Mouse (Mus musculus): ENCODE measurements around the gene Gm10563.
"Not testable (repeated sequence)": the region's sequence is repeated elsewhere in the genome, so short reads cannot be mapped to it uniquely, and the experiment has no call there.

Gene Gm10563

DNA sequence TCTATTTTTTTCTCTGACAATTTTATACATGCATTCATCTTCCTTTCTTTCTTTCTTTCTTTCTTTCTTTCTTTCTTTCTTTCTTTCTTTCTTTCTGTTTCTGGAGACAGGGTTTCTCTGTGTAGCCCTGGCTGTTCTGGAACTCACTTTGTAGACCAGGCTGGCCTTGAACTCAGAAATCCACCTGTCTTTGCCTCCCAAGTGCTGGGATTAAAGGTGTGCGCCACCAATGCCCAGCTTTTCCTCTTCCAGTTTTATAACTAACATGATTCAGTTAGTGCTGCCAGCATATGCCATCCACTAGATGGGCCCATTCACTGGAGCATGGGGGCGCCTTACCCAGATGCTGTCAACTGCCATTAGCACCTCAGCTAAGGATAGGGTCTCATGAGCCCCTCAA, at the start of gene Gm10563:
Gm10563 (minus strand) TSS at position 101 of the 400 bp plus-strand sequence.
- not testable (repeated sequence) for DNase-seq

DNA sequence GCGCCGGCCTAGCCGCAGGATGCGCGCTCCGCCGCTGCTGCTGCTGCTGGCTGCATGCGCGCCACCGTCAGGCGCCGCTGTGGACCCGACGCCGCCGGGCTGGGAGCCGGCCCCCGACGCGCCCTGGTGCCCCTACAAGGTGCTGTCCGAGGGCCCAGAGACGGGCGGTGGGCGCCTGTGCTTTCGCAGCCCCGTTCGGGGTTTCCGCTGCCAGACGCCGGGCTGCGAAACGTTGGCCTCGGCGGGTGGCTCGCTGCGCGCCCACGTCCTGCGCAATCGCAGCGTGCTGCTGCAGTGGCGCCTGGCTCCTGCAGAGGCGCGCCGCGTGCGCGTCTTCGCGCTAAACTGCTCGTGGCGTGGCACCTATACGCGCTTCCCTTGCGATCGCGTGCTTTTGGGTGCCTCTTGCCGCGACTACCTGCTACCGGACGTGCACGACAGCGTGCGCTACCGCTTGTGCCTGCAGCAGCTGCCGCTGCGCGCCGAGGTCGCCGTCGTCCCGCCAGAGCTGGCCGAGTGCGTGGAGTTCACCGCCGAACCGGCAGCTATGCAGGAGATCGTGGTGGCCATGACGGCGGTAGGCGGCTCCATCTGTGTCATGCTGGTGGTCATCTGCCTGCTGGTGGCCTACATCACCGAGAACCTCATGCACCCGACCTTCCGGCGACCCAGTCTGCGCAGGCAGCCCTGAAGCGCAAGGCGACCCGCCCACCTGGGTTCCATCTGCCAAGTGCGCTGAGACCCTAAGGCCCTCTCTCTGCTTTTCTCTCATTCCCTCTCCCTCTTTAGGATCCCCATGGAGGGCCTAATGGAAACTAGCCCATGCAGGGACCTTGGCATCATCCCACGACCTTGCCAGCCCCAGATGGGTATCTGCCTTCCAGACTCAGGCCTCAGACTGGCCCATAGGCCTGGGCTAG, 49.5 kb upstream of the Gm10563 start:
- peak; percentile 65 for DNase-seq

DNA sequence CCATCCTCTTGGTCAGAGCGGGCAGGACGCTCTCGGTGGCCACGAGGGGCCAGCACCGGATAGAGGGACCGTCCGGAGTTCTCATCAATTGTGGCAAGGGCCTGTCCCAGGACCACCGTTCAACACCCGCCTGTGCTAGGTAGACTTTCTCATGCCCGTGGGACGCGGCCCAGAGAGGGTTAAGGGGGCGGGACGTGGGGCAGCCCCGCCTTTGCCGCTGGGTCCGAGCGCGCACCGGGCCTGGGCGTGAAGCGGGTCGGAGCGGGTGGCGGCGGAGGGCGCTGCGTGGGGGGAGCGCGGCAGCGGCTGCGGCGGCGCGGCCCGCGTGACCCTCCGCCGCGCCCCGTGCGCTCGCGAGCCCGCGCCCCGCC, 48.9 kb upstream of the Gm10563 start, which contains the start of gene Fndc10:
Fndc10 (plus strand) TSS at position 232 of the 371 bp plus-strand sequence.
- peak; percentile 65 for DNase-seq

DNA sequence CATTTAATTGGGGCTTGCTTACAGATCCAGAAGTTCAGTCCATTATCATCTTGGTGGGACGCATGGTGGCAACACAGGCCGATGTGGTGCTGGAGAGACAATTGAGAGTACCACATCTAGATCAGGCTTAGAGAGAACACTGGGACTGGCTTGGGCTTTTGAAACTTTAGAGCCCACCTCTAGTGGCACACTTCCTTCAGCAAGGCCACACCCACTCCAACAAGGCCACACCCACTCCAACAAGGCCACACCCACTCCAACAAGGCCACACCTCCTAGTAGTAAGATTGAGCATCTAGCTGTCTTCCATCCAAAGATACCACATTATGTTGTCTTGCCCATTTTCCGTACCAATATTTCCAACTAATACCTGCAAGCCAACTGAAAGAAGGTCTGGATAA, 47.2 kb upstream of the Gm10563 start:
- no peak for DNase-seq

DNA sequence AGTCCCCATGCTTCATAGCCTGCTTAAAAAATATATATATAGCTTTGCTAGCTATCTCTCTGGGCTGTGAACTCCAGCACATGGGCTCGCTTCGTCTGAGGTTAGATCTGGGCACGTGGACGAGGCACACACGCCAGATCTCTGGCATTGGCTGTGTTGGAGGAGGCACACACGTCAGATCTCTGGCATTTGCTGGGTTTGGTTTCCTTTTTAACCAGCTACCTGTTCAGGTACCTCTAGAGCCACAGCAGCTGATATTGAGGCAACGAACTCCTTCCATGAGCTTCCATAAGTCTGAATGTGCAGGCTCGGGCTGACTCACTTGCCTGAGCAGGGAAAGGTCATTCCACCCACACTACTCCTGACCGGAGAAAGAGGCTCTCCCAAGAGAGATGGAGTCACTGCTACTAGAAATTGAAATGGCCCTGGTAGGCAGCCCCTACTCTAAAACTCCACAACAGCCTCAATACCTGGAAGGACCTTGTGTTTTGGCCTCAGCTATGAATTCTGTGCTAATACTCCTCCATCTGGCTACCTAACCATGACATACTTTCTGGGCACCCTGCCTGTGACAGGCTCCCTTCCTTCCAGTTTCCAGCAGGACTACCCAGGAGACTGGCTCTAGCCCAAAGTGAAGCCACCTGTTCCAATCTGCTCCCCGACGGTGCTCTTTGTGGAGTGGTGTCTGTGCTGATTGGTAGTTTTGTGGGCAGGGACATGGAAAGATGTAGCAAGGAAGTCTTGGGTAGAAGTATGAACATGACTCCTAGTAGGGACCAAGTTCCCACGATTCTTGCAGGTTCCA, 45.6 kb upstream of the Gm10563 start:
- DNase-seq: no peak

DNA sequence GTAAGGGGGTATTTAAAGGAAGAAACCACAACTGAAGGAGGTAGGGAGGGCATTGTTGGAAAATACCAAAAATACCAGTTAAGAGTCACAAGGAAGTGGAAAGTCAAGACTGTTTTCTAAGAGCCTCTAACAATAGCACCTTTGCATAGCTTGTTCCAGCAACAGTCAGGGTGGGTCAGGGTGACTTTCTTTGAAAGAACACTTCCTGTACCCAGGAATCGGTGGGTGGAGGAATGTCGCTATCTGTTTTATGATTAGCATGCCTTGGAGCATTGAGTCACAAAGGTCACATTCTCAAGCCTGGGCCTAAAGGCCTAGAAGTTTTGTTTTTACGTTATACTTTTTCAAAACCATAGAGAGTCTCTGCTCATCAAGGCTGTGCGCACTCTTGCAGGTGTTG, 42.6 kb upstream of the Gm10563 start:
- DNase-seq: not testable (repeated sequence)

DNA sequence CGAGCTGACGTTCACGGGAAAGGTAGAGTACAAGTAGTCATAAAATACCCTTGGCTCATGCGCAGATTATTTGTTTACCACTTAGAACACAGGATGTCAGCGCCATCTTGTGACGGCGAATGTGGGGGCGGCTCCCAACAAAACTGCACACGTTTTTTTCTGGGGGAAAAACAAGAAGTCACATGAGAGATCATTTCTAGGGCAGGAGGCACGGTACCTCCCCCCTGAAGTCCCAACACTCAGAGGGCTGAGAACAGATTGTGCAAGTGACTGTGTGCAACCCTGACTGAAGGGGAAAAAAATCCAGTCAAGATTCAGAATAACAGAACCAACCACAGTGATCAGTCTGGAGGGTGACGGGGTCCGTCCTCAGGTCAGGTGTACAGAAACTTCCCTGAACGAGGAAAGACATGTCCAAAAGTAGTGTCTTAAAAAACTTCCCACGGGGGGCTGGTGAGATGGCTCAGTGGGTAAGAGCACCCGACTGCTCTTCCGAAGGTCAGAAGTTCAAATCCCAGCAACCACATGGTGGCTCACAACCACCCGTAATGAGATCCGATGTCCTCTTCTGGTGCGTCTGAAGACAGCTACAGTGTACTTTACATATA, 38.6 kb upstream of the Gm10563 start:
- DNase-seq: not testable (repeated sequence)

DNA sequence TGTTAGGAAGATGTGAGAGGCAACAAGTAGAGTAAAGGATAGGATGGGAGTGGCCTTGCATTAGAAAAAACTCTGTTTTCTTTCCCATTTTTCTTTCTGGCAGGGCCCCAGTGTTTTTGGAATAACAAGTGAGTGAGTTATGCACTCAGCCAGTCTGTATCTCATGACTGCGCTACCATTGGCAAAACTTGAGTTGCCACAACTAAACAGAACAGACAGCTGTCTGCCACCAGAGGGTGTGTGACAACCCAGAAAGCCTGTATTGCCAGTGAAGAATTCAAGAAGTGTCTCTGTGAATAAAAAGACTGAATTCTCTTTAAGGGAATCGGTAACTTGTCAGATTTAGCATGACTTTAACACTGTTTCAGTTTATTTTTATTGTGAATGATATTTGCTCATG, 30.8 kb upstream of the Gm10563 start:
- DNase-seq: no peak

DNA sequence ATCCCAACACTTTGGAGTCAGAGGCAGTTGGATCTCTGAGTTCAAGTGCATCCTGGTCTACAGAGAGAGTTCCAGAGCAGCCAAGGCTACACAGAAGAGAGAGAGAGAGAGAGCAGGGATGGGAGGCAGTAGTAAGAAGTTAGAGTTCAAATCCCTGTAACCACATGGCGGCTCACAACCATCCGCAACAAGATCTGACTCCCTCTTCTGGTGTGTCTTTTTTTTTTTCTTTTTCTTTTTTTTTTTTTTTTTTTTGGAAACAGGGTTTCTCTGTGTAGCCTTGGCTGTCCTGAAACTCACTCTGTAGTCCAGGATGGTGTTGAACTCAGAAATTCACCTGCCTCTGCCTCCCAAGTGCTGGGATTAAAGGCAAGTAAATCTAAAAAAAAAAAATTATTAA, 26.9 kb upstream of the Gm10563 start:
- no peak for DNase-seq

DNA sequence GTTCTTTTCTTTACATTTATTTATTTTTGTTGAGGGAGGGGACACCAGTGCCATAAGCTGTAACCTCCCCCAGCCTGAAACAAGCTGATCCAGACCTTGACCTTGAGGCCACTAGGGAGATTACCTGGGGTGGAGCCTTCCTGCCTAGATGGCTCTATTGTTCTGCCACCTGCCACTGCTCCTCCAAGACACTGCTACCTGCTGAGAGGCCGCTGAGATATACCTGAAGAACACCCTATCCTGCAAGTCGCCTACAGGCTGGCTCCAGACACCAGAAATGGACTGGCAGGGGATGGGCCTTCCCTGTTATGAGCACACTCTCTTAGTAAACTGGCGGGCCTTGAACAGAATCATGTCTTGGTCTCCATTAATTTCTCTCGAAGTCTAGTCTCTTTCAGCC, 25.0 kb upstream of the Gm10563 start:
- not testable (repeated sequence) for DNase-seq

DNA sequence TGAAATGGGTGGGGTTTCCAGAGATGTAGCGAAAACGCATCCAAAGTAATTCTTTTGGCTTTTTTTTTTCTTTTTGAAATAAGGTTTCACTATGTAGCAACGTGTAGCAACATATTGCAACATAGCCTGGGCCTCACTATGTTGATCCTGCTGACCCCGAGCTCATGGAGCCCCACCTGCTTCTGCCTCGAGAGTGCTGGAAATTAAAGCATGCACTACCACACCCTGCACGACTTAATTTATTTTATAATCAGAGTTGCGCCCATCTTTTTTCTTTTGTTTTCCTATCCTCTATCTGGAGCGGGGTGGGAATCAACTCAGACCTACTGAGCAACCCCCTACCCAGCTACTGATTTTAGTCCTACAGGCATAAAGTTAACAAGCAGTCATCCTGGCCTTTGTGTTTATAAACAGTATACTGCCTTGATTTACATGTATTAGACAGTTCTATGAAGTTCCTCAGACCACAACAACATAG, 24.4 kb upstream of the Gm10563 start:
- DNase-seq: no peak

DNA sequence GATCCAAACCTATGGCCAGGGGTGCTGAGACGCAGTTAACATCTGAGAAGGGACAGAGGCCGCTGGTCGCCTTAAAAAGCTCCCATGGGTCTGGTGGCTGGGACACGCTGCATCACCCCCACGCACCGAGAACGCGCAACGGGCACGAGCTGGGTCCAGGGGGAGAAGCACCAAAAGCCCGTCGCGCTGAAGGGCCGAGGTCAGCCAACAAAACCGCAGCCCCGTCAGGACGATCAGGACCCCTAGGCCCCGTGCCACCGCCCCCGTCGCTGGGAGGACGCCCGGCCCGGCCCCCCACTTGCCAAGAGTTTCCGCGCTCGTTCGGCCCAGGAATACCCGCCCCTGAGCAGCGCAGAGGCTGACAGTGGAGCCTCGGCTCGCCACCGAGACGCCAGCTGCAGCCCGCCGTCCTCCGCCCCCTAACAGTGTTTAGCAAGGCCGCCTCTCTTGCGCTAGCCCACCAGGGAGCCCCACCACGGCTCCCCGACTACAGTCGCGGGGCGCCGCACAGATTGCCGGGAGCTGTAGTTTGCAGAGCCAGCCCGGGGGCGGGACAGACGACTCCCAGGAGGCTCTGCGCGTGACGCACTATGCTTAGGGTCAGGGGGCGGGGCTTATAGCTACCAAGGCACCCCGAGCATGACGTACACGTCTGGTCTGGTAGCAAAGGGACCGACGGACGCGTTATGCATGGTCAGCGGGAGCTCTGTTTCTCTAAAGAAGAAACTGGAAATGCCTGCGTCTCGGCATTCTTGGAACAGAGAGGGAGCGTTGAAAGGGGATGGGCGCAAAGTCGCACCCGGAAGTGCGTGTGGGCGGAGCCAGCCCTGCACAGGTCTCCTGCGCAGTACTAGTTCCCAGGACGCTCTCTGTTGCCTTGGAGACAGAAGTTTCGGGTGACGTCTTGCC, 23.7 kb upstream of the Gm10563 start, which contains the start of gene Mib2:
Mib2 (minus strand) TSS at position 510 of the 909 bp plus-strand sequence.
- DNase-seq: peak; percentile 99

DNA sequence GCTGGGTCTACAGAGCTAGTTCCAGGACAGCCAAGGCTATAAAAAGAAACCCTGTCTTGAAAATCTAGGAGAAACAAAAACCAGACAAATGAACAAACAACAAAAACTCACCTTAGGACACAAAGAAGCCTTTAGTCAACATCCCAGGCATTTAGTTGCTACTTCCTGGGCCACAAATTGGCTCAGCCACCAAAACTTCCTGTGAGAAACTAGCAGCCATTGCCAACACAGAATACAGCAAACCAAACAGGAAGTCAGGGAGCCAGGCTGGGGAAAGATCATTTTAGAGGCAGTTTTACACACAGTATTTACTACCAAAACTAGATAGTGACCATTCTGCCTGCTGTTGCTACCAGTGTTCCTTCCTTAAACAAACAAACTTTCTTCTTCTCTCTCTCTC, 21.7 kb upstream of the Gm10563 start:
- no peak for DNase-seq

DNA sequence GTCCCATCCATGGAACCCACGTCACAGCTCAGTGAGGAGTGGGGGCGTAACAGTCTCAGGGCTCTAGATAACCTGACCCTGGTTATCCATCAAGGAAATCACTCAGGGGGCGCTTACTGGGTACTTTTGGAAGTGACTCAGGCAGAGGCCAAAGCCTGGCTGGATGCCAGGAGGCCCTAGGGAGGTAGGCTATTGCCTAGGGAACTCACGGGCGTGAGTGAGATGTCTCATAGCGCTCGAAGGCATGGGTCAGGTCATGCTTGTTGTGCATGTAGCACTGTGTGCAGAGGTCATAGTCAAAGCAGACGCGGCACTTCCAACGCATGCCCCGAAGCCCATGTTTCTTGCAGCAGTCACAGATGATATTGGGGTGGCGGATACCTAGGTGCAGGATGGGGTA, 15.4 kb upstream of the Gm10563 start:
- DNase-seq: no peak

DNA sequence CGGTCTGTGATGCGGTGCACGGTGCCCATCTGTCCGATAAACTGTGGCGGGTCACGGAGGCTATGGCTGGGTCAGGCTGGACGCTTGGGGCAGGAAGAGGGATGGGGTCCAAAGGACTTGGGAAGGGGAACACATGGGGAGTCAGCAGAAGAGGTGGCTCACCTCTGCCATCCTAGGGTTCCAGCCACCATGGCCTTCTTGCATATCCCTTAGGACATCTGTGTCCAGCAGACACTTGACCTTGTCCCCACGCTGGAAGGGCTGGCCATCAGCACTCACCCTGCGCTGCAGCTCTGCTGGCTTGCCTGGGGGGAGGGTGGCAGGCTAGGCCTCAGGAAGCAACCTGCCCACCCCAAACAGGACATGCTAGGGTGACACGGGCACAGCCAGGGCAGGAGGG, 13.8 kb upstream of the Gm10563 start:
- DNase-seq: no peak

DNA sequence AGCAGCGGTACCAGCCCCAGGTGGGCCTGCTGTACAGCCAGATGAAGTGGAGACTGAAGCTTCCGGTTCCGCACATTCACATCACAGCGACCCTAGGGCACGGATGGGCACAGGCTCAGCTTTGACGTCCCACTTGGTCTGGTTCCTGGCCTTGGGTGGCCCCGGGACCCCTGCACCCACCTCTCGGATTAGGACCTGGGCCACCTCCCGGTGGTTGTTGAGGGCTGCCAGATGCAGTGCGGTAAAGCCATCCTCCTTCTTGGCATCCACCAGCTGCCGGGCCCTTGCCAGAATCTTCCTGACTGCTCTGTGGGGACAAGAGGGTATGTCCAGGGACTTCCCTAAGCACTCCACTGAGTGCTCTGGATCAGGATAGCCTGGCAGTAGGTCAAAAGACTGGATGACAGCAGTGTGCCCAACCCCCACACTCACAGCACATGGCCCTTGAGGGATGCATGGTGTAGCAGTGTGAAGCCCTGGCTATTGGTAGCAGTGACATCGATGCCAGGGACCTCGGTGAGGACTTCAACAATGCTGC, 11.1 kb upstream of the Gm10563 start:
- DNase-seq: no peak

DNA sequence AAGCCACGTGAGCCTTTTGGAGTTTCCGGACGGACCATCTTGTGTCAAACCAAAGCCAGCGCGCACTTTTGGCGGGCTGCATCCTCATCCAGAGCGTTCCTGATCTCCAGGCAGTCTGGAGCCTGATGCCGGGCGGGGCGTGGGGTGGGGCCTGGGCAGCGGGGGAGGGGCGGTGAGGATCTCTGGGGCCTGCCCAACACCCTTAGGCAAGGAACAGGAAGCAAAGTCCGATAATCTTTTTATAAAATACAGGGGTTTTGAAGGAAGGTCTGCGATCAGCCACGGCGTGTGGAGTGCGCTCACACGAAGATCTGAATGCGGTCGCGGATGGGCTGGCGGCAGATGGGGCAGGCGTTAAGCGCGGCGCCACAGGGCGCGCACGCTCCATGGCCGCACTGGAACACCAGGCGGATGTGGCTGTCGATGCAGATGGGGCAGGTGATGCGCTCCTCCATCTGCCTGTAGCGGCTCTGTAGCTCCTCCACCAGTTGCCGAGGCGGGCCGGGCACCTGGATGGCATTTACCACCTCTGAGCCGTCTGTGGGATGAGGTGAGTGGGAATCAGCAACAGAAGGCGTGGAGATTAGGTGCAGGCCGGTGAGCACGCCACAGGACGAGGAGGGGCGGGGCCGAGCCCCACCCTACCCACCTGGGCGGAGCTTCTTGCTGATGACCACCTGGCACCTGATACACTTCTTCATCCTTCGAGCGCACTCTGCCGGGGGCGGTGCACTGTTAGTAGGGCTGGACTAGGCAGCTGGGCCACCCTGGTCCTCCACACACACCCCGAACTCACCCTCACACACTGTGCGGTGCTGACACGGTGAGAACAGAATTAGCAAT, 9.5 kb upstream of the Gm10563 start:
- peak; percentile 41 for DNase-seq

DNA sequence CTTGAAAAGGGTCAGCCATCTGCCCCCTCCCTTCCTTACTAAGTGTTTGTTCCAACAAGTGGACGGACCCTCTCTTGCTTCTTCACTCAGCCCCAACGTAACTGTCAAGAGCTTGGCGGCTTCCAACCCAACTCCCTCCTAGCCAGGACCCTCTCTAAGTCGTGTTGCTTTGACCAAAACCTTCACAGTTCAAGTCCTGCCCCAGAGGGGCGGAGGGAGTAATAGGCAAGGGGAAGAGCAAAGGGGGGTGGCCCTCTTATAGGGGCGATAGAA, 8.9 kb upstream of the Gm10563 start:
- DNase-seq: no peak

DNA sequence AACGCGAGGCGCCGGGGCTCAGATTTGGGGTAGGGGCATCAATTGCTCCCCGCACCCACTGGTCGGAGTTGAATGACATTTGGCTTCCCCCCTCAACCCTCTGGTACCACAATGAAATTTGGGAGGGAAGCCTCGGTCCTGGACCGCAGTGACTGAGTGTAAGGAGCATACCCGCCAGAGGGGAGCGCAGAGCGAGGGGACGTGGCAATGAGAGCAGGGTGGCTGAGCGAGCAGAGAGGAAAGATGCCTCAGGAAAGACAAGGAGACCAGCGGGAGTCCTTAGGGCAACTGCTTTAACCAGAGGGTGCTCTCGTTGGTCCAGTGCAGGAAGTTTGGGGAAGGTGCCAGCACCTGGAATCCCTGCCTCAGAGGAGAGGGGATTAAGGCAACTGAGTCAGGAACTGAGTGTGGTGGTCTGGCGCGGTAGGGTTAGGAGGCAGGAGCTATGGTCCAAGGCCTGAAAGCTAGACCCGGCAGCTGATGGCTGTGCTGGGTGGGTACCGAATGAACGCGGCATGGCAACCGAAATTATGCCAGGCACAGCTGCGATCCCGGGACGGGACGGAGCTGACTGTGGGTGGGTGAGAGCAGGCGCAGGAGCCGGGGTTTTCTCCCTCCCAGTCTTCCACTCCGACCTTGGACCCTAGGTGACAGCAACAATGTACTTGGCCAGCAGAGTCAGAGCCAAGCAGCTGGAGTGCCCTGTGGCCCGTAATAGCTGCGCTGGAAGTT, 8.4 kb upstream of the Gm10563 start:
- DNase-seq: peak; percentile 23

DNA sequence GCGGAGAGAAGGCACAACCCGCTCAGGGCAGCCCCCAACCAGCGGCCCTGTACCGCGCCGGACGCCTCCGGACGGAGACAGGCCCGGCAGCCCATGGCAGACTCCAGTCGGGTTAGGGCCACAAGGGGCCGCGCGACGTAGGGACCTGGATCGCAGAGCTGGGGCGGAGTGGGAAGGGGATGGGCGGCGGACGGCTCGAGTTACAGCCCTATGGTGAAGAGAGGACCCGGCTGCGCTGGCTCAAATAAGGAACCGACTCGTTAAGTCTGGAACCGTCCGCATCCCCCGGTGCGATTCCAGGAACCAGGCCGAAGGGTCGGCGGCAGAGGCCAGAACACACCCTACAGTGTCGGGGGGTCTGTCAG, 7.9 kb upstream of the Gm10563 start, which contains the start of gene Mmp23:
Mmp23 (minus strand) TSS at position 299 of the 365 bp plus-strand sequence.
- DNase-seq: peak; percentile 21
